Mouse (Mus musculus) erythroid progenitor cell, adult 5-6 weeks (primary cell): ENCODE results near the gene Gpr4. TPM values are rescaled to one million over a fixed set of nuclear protein-coding genes. Genes with fewer than 3 reads are reported as not detected.

Experiments used
- ATAC-seq: replicated peaks from 2 replicates; pipeline ENCODE4 v1.8.0; 2016; ENCODE audit warnings: moderate number of reproducible peaks, mild to moderate bottlenecking, moderate TSS enrichment, inconsistent platforms; ENCODE audit not compliant: poor library complexity, low FRiP score, severe bottlenecking
- total RNA-seq, 2 experiments: library from RNA; stranded (forward) in 1 of 2; stranded (reverse) in 1 of 2; fragments of 150-400 nt in 1 of 2; fragments of 186-747, 209-891 nt in 1 of 2; gene quantifications; 2 replicates each; pipeline versions ENCODE4 v1.2.3 to v1.2.4; 2015 to 2017; ENCODE audit warnings: low replicate concordance in 2 of 2

The Gpr4 gene
- total RNA-seq, 2 experiments from 2014 or later = not detected

- no peak for ATAC-seq
Observed at GRCm38 (mm10) chr7:19184250-19184649, 28.1 kb upstream of the Gpr4 start.

GRCm38 (mm10) chr7:19184758-19185157 lies 27.6 kb upstream of the Gpr4 start:
- no peak for ATAC-seq

- no peak for ATAC-seq
Observed at GRCm38 (mm10) chr7:19194676-19195075, 17.7 kb upstream of the Gpr4 start.

- ATAC-seq = no peak
Observed at GRCm38 (mm10) chr7:19196676-19197075, 15.7 kb upstream of the Gpr4 start.

- ATAC-seq = peak; percentile 59; the same call in 1 of the 2 replicates
Observed at GRCm38 (mm10) chr7:19197985-19198384, 14.4 kb upstream of the Gpr4 start.

GRCm38 (mm10) chr7:19201660-19202059 lies 10.7 kb upstream of the Gpr4 start:
- ATAC-seq = no peak

GRCm38 (mm10) chr7:19202065-19202850 lies 10.1 kb upstream of the Gpr4 start:
- no peak for ATAC-seq

- ATAC-seq = no peak
Observed at GRCm38 (mm10) chr7:19208201-19208910, 4.0 kb upstream of the Gpr4 start.

GRCm38 (mm10) chr7:19208944-19209472 lies 3.3 kb upstream of the Gpr4 start:
- ATAC-seq = no peak

- ATAC-seq = no peak
Observed at GRCm38 (mm10) chr7:19209494-19209893, 2.8 kb upstream of the Gpr4 start.

- no peak; the same call in 1 of the 2 replicates for ATAC-seq
Observed at GRCm38 (mm10) chr7:19210010-19210409, 2.3 kb upstream of the Gpr4 start.

- no peak for ATAC-seq
Observed at GRCm38 (mm10) chr7:19211041-19211675, 1.2 kb upstream of the Gpr4 start.

- ATAC-seq = no peak
Observed at GRCm38 (mm10) chr7:19213385-19213784, 1.0 kb downstream of the Gpr4 start.

- ATAC-seq = no peak
Observed at GRCm38 (mm10) chr7:19214369-19214768, 2.0 kb downstream of the Gpr4 start.

- ATAC-seq = no peak
Observed at GRCm38 (mm10) chr7:19214940-19215339, 2.6 kb downstream of the Gpr4 start.

- no peak for ATAC-seq
Observed at GRCm38 (mm10) chr7:19217492-19217891, 5.2 kb downstream of the Gpr4 start.

- no peak for ATAC-seq
Observed at GRCm38 (mm10) chr7:19217944-19218343, 5.6 kb downstream of the Gpr4 start.

- ATAC-seq = no peak
Observed at GRCm38 (mm10) chr7:19220061-19220460, 7.7 kb downstream of the Gpr4 start.

- ATAC-seq = no peak
Observed at GRCm38 (mm10) chr7:19222189-19222588, 9.9 kb downstream of the Gpr4 start.

GRCm38 (mm10) chr7:19222875-19223274 lies 10.5 kb downstream of the Gpr4 start:
- no peak for ATAC-seq
